Comparison of ENCODE assay signal across 11 mouse cellular contexts in genomic region chr6:91750976-91751375, GRCm38 (mm10).
DNase-seq lines count a peak whose midpoint lies in the region; ATAC-seq and TF ChIP-seq lines count a peak whose summit lies in the region.
"Had no signal": no experiment of that assay in that cellular context is flagged by ENCODE, and none has a peak within 500 bp of the region (broad histone marks: within the 10 kb centered on the region; RNA-seq: fewer than 3 reads in every experiment).

No protein-coding gene starts in this region.

- ATAC-seq in heart, embryonic 12.5 days (ENCODE audit: insufficient number of reproducible peaks, low FRiP score) = no peak
- peak; percentile 49; the same call in 1 of the 2 replicates for ATAC-seq in midbrain, postnatal 0 days (ENCODE audit: low FRiP score)
- no peak for ATAC-seq in midbrain, embryonic 16.5 days
- ATAC-seq in embryonic facial prominence, embryonic 14.5 days (ENCODE audit: low read depth) = 0 out of 2 replicates have a peak, but pooled peaks have one; percentile 22
- ATAC-seq: forebrain, embryonic 15.5 days had no signal

- no peak overlapping the region for H3K9ac ChIP-seq in heart, embryonic 12.5 days
- H3K9ac ChIP-seq in midbrain, postnatal 0 days (replicated peaks; ENCODE audit: low read length, poor library complexity, severe bottlenecking) = no peak overlapping the region
- no peak overlapping the region for H3K9ac ChIP-seq in midbrain, embryonic 16.5 days (ENCODE audit: low read depth, low read length)
- no peak overlapping the region for H3K9ac ChIP-seq in embryonic facial prominence, embryonic 14.5 days (ENCODE audit: low read depth, low read length)
- H3K9ac ChIP-seq: forebrain, embryonic 15.5 days had no signal

- peaks cover 73% of the 10 kb centered on the region for H3K36me3 ChIP-seq in heart, embryonic 12.5 days
- H3K36me3 ChIP-seq in midbrain, postnatal 0 days (ENCODE audit: insufficient read depth, low read length) = peaks cover 72% of the 10 kb centered on the region
- H3K36me3 ChIP-seq in midbrain, embryonic 16.5 days (ENCODE audit: control insufficient read depth, insufficient read depth, low read length) = peaks cover 45% of the 10 kb centered on the region
- H3K36me3 ChIP-seq in embryonic facial prominence, embryonic 14.5 days (ENCODE audit: control insufficient read depth, insufficient read depth, low read length) = peaks cover 72% of the 10 kb centered on the region

- no peak overlapping the region for H3K4me2 ChIP-seq in heart, embryonic 12.5 days
- H3K4me2 ChIP-seq in midbrain, postnatal 0 days (ENCODE audit: low read depth, low read length, poor library complexity, severe bottlenecking) = no peak overlapping the region
- no peak overlapping the region for H3K4me2 ChIP-seq in midbrain, embryonic 16.5 days (ENCODE audit: low read length)
- no peak overlapping the region for H3K4me2 ChIP-seq in embryonic facial prominence, embryonic 14.5 days (ENCODE audit: low read depth, low read length)
- H3K4me2 ChIP-seq: forebrain, embryonic 15.5 days had no signal

- H3K4me3 ChIP-seq in heart, embryonic 12.5 days = no peak overlapping the region
- H3K4me3 ChIP-seq in midbrain, postnatal 0 days (ENCODE audit: low read depth, low read length) = no peak overlapping the region
- H3K4me3 ChIP-seq in midbrain, embryonic 16.5 days (ENCODE audit: low read depth, low read length) = no peak overlapping the region
- no peak overlapping the region for H3K4me3 ChIP-seq in embryonic facial prominence, embryonic 14.5 days (ENCODE audit: low read depth, low read length)
- H3K4me3 ChIP-seq: forebrain, embryonic 15.5 days; megakaryocyte, embryonic 14.5 days had no signal

- H3K27ac ChIP-seq in heart, embryonic 12.5 days (ENCODE audit: poor library complexity, severe bottlenecking) = no peak overlapping the region
- H3K27ac ChIP-seq in midbrain, postnatal 0 days (ENCODE audit: low read depth, low read length) = no peak overlapping the region
- no peak overlapping the region for H3K27ac ChIP-seq in midbrain, embryonic 16.5 days (ENCODE audit: low read length)
- H3K27ac ChIP-seq in embryonic facial prominence, embryonic 14.5 days (replicated peaks; ENCODE audit: low read depth, low read length) = no peak overlapping the region
- H3K27ac ChIP-seq: forebrain, embryonic 15.5 days had no signal

- peak; percentile 67 for TF ChIP-seq CTCF in midbrain, postnatal 0 days (IDR thresholded peaks at IDR 0.05)

- H3K27me3 ChIP-seq in heart, embryonic 12.5 days (replicated peaks) = no peaks in the 10 kb centered on the region
- H3K27me3 ChIP-seq in midbrain, postnatal 0 days (ENCODE audit: insufficient read depth, low read length) = no peaks in the 10 kb centered on the region
- H3K27me3 ChIP-seq in midbrain, embryonic 16.5 days (ENCODE audit: control insufficient read depth, insufficient read depth, low read depth, low read length) = no peaks in the 10 kb centered on the region
- no peaks in the 10 kb centered on the region for H3K27me3 ChIP-seq in embryonic facial prominence, embryonic 14.5 days (replicated peaks; ENCODE audit: control insufficient read depth, insufficient read depth, low read length)
- H3K27me3 ChIP-seq: forebrain, embryonic 15.5 days; megakaryocyte, embryonic 14.5 days had no signal

- peaks cover 22% of the 10 kb centered on the region for H3K4me1 ChIP-seq in heart, embryonic 12.5 days (replicated peaks)
- H3K4me1 ChIP-seq in midbrain, postnatal 0 days (ENCODE audit: insufficient read depth, low read length) = no peaks in the 10 kb centered on the region
- H3K4me1 ChIP-seq in midbrain, embryonic 16.5 days (ENCODE audit: control insufficient read depth, insufficient read depth, low read length) = no peaks in the 10 kb centered on the region
- H3K4me1 ChIP-seq in embryonic facial prominence, embryonic 14.5 days (ENCODE audit: control insufficient read depth, insufficient read depth, low read length) = no peaks in the 10 kb centered on the region
- H3K4me1 ChIP-seq: forebrain, embryonic 15.5 days had no signal

- DNase-seq in heart, adult 11 months = peak; percentile 92
- DNase-seq in midbrain, postnatal 0 days (ENCODE audit: low spot score) = peak; percentile 22
- no peak for DNase-seq in embryonic facial prominence, embryonic 14.5 days (ENCODE audit: low spot score)
- peak; percentile 22 for DNase-seq in thymus, postnatal 25 days
- no peak for DNase-seq in MN1 (ENCODE audit: low spot score)
- DNase-seq in cerebellum, adult 9-11 months = no peak
- DNase-seq: right cerebral cortex, postnatal 14 days had no signal

- no peaks in the 10 kb centered on the region; the same call in 1 of the 2 replicates for H3K9me3 ChIP-seq in heart, embryonic 12.5 days (replicated peaks)
- H3K9me3 ChIP-seq in midbrain, postnatal 0 days (ENCODE audit: low read length) = no peaks in the 10 kb centered on the region
- no peaks in the 10 kb centered on the region for H3K9me3 ChIP-seq in midbrain, embryonic 16.5 days (replicated peaks; ENCODE audit: control insufficient read depth, low read length, poor library complexity, severe bottlenecking)
- H3K9me3 ChIP-seq in embryonic facial prominence, embryonic 14.5 days (ENCODE audit: control insufficient read depth, low read length) = 0 out of 2 replicates have a peak, but pooled peaks cover 5% of the 10 kb centered on the region
- H3K9me3 ChIP-seq: forebrain, embryonic 15.5 days; megakaryocyte, embryonic 14.5 days had no signal

- WGBS in heart, embryonic 12.5 days = 70% methylated on average over 3 of the region's 3 CpGs
- WGBS in midbrain, postnatal 0 days = 76% methylated on average over 3 of the region's 3 CpGs
- 64% methylated on average over 3 of the region's 3 CpGs for WGBS in midbrain, embryonic 16.5 days
- WGBS in embryonic facial prominence, embryonic 14.5 days = 74% methylated on average over 3 of the region's 3 CpGs

Comparison
In these comparisons a context has a peak if more than half of its experiments do, and no peak if none do; other contexts are left out.
1. ATAC-seq: peak in midbrain, postnatal 0 days (single experiment) and embryonic facial prominence, embryonic 14.5 days (single experiment); none in heart, embryonic 12.5 days (single experiment) and midbrain, embryonic 16.5 days (single experiment).
2. DNase-seq: peak in heart, adult 11 months (single experiment), midbrain, postnatal 0 days (single experiment) and thymus, postnatal 25 days (single experiment); none in embryonic facial prominence, embryonic 14.5 days (single experiment), MN1 (single experiment) and cerebellum, adult 9-11 months (single experiment).